8 mouse cellular contexts compared by ENCODE assay signal in genomic region chr1:144197684-144198083, GRCm38 (mm10). TPM values are rescaled to one million over a fixed set of nuclear protein-coding genes. Genes with fewer than 3 reads are reported as not detected.
DNase-seq lines count a peak whose midpoint lies in the region; ATAC-seq and TF ChIP-seq lines count a peak whose summit lies in the region.

No protein-coding gene starts in this region.

- H3K9me3 ChIP-seq in neural tube, embryonic 15.5 days (replicated peaks) = no peaks in the 10 kb centered on the region

- no peak overlapping the region for H3K4me2 ChIP-seq in neural tube, embryonic 15.5 days

- peak; percentile 34; the same call in 1 of the 2 replicates for TF ChIP-seq CTCF in lung, adult 2 months (IDR thresholded peaks at IDR 0.05; ENCODE audit: insufficient read depth, low read length)

- no peak for DNase-seq in frontal cortex, postnatal 10 days (ENCODE audit: low spot score in 2 of 2)
- peak; percentile 25 for DNase-seq in neural tube, embryonic 10.5 days (ENCODE audit: extremely low spot score, low spot score)
- peak; percentile 77 for DNase-seq in brain, adult 2 months (ENCODE audit: low read depth, low spot score)
- peak; percentile 58 for DNase-seq in forelimb bud, embryonic 11.5 days (ENCODE audit: low read depth, low spot score)
- no peak for DNase-seq in lung, adult 2 months
- peak; percentile 17 for DNase-seq in right cerebral cortex, postnatal 25 days

- H3K36me3 ChIP-seq in neural tube, embryonic 15.5 days = no peaks in the 10 kb centered on the region

- no peak for TF ChIP-seq POLR2A in lung, adult 2 months (IDR thresholded peaks at IDR 0.05; ENCODE audit: borderline replicate concordance, extremely low read depth, low read depth, low read length)

- no peak overlapping the region for H3K4me3 ChIP-seq in neural tube, embryonic 15.5 days (replicated peaks)
- H3K4me3 ChIP-seq in lung, adult 2 months (replicated peaks; ENCODE audit: extremely low read depth, low read depth, low read length) = no peak overlapping the region

- H3K4me1 ChIP-seq in neural tube, embryonic 15.5 days = no peaks in the 10 kb centered on the region
- no peaks in the 10 kb centered on the region for H3K4me1 ChIP-seq in lung, adult 2 months (ENCODE audit: control insufficient read depth, insufficient read depth, low read length)

- H3K9ac ChIP-seq in neural tube, embryonic 15.5 days (replicated peaks) = no peak overlapping the region

- no peak overlapping the region for H3K27ac ChIP-seq in neural tube, embryonic 15.5 days (replicated peaks)

- WGBS in neural tube, embryonic 15.5 days = 29% methylated on average over 3 of the region's 3 CpGs
- WGBS in lung, adult 2 months = 28% methylated on average over 3 of the region's 3 CpGs

- H3K27me3 ChIP-seq in neural tube, embryonic 15.5 days (replicated peaks) = no peaks in the 10 kb centered on the region

- peak; percentile 88 for ATAC-seq in frontal cortex, adult (ENCODE audit: low TSS enrichment)
- ATAC-seq in neural tube, embryonic 15.5 days (ENCODE audit: low FRiP score) = no peak

RNA-seq across cellular contexts. Expression of gene Rgs13, which starts 20.5 kb away (rescaled TPM):
- polyA plus RNA-seq in neural tube, embryonic 15.5 days (2015; fragmentation: Nextera tagmentation; extraction: Ambion mirVana) = 0.17 and 0.27 TPM in 2 replicates
- not detected in 2 replicates for polyA plus RNA-seq in lung, adult 2 months (2012; rRNA removed)

RNA-seq across cellular contexts. Expression of gene Rgs1, which starts 51.4 kb away (rescaled TPM):
- polyA plus RNA-seq in neural tube, embryonic 15.5 days (2015; fragmentation: Nextera tagmentation; extraction: Ambion mirVana) = 0.88 TPM in 1 of 2 replicates, not detected in the other
- 0.09 and 0.40 TPM in 2 replicates for polyA plus RNA-seq in lung, adult 2 months (2012; rRNA removed)

Comparison
In these comparisons a context has a peak if more than half of its experiments do, and no peak if none do; other contexts are left out.
1. DNase-seq: peak in neural tube, embryonic 10.5 days (single experiment), brain, adult 2 months (single experiment), forelimb bud, embryonic 11.5 days (single experiment) and right cerebral cortex, postnatal 25 days (single experiment); none in frontal cortex, postnatal 10 days (0 of 2) and lung, adult 2 months (single experiment).